ENCODE assay signal across 8 mouse cellular contexts in the genomic region with DNA sequence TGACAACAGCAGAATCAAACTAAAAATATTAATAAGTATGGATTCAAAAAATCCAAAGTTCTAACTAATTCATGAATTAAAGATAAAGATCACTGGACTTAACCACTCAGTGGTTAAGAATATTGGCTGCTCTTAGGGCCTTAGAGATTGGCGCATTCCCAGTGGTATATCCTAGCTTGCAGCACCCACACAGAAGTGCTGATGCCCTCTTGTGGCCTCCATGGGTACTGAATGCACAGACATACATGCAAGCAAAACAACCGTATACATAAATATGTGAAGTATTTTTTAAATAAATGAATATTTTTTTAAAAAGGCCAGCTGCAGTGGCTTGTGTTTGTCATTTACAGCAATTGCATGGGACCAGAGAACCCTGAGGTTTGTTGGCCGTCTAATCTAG. TPM values are rescaled to one million over a fixed set of nuclear protein-coding genes. Genes with fewer than 3 reads are reported as not detected.
DNase-seq lines count a peak whose midpoint lies in the region; ATAC-seq and TF ChIP-seq lines count a peak whose summit lies in the region.

No protein-coding gene starts in this region.

- H3K9ac ChIP-seq in ES-E14 (ENCODE audit: insufficient read depth, low read depth, low read length, poor library complexity, severe bottlenecking) = no peak overlapping the region
- no peak overlapping the region for H3K9ac ChIP-seq in lung, postnatal 0 days (replicated peaks; ENCODE audit: low read depth)

- H3K4me2 ChIP-seq in lung, postnatal 0 days (replicated peaks; ENCODE audit: low read depth, low read length) = no peak overlapping the region

- WGBS in lung, postnatal 0 days = 47% methylated on average over 3 of the region's 3 CpGs
- 52% methylated on average over 3 of the region's 3 CpGs for WGBS in small intestine, adult 2 months

- DNase-seq in B cell, adult 2 months = peak; percentile 79 to 84
- peak; percentile 57 for DNase-seq in ES-E14 (ENCODE audit: low read depth, low spot score)
- DNase-seq in cerebellum, adult 11-12 months = peak; percentile 63
- peak; percentile 47 to 64 for DNase-seq in frontal cortex, postnatal 25 days (ENCODE audit: low spot score in 2 of 2)
- peak; percentile 78 to 90 for DNase-seq in kidney, postnatal 25 days
- DNase-seq in lung, postnatal 0 days (ENCODE audit: low spot score) = peak; percentile 89

- no peak for TF ChIP-seq POLR2A in small intestine, adult 2 months (IDR thresholded peaks at IDR 0.05; ENCODE audit: low read depth, low read length)

- peaks cover 2 to 3% of the 10 kb centered on the region in 2 experiments; a peak in 1 of 4 replicates for H3K4me1 ChIP-seq in ES-E14 (ENCODE audit: control insufficient read depth in 2 of 2, insufficient read depth in 2 of 2, low read length in 2 of 2, poor library complexity in 1 of 2)
- H3K4me1 ChIP-seq in lung, postnatal 0 days (ENCODE audit: insufficient read depth, low read depth, low read length) = no peaks in the 10 kb centered on the region
- H3K4me1 ChIP-seq in small intestine, adult 2 months (ENCODE audit: control insufficient read depth, insufficient read depth, insufficient read length, low read length) = no peaks in the 10 kb centered on the region

- ATAC-seq in lung, postnatal 0 days = peak; percentile 47; the same call in 1 of the 2 replicates
- no peak for ATAC-seq in megakaryocyte, adult 5-6 weeks (ENCODE audit: poor library complexity, severe bottlenecking)

- H3K27ac ChIP-seq in ES-E14 (ENCODE audit: insufficient read depth, low read depth, low read length, poor library complexity, severe bottlenecking) = no peak overlapping the region
- H3K27ac ChIP-seq in lung, postnatal 0 days (ENCODE audit: low read length) = no peak overlapping the region
- H3K27ac ChIP-seq in small intestine, adult 2 months (ENCODE audit: insufficient read depth, low read depth, low read length) = no peak overlapping the region

- no peak for TF ChIP-seq EP300 in lung, postnatal 0 days (IDR thresholded peaks at IDR 0.05)

- no peaks in the 10 kb centered on the region for H3K9me3 ChIP-seq in ES-E14 (ENCODE audit: control insufficient read depth, insufficient read depth, low read depth, low read length)
- no peaks in the 10 kb centered on the region for H3K9me3 ChIP-seq in lung, postnatal 0 days (ENCODE audit: low read length)

- peak; percentile 90 for TF ChIP-seq CTCF in lung, postnatal 0 days (IDR thresholded peaks at IDR 0.05)
- peak; percentile 73; the same call in 1 of the 2 replicates for TF ChIP-seq CTCF in small intestine, adult 2 months (IDR thresholded peaks at IDR 0.05; ENCODE audit: extremely low read depth, insufficient read length, insufficient replicate concordance, low read depth, low read length)

- H3K27me3 ChIP-seq in lung, postnatal 0 days (replicated peaks; ENCODE audit: insufficient read depth, low read length) = no peaks in the 10 kb centered on the region
- H3K27me3 ChIP-seq in small intestine, adult 2 months (ENCODE audit: control insufficient read depth, insufficient read depth, low read length) = no peaks in the 10 kb centered on the region

- H3K4me3 ChIP-seq in ES-E14 (ENCODE audit: insufficient read depth in 1 of 2, low read depth in 1 of 2, low read length in 2 of 2, poor library complexity in 1 of 2, severe bottlenecking in 1 of 2) = no peak overlapping the region
- no peak overlapping the region for H3K4me3 ChIP-seq in lung, postnatal 0 days (ENCODE audit: low read depth, low read length)
- H3K4me3 ChIP-seq in small intestine, adult 2 months (ENCODE audit: low read depth, low read length) = no peak overlapping the region

- in situ Hi-C loops in ES-E14 (cut with MboI; ENCODE audit: low sequenced_read_pairs in 2 of 2, unreplicated experiment in 2 of 2) = no loop called here

- H3K36me3 ChIP-seq in ES-E14 (ENCODE audit: control insufficient read depth, insufficient read depth, low read length, poor library complexity, severe bottlenecking) = peaks cover 3% of the 10 kb centered on the region; the same call in 1 of the 2 replicates
- peaks cover 6% of the 10 kb centered on the region; the same call in 1 of the 2 replicates for H3K36me3 ChIP-seq in lung, postnatal 0 days (ENCODE audit: insufficient read depth, low read length)
- peaks cover 4% of the 10 kb centered on the region for H3K36me3 ChIP-seq in small intestine, adult 2 months (ENCODE audit: control insufficient read depth, insufficient read depth, low read length)

TF ChIP-seq in ES-E14, 5 proteins besides CTCF, POLR2A, EP300 and RAD21:
- TF ChIP-seq ZNF384 (IDR thresholded peaks at IDR 0.05; ENCODE audit: low read depth, low read length) = no peak
- no peak for TF ChIP-seq MAFK (IDR thresholded peaks at IDR 0.05; ENCODE audit: insufficient read depth, low read depth, low read length)
- no peak for TF ChIP-seq HCFC1 (IDR thresholded peaks at IDR 0.05; ENCODE audit: borderline replicate concordance, insufficient read depth, low read length)
- no peak for TF ChIP-seq ZC3H11A (IDR thresholded peaks at IDR 0.05; ENCODE audit: borderline replicate concordance, low read depth, low read length)
- no peak for TF ChIP-seq CHD2 (IDR thresholded peaks at IDR 0.05; ENCODE audit: low read depth, low read length)

RNA-seq across cellular contexts. Expression of gene Slc24a1, which starts 48.0 kb away (rescaled TPM):
- total RNA-seq in ES-E14 (2012; rRNA removed) = 0.45 and 0.79 TPM in 2 replicates
- 0.04 TPM in 2 replicates for polyA plus RNA-seq in lung, postnatal 0 days (2015; fragmentation: Nextera tagmentation; extraction: Ambion mirVana)
- polyA plus RNA-seq in small intestine, adult 2 months (2012; rRNA removed) = not detected in 2 replicates
- not detected in 2 replicates for total RNA-seq in megakaryocyte, adult 5-6 weeks (2015)
- not detected in 2 replicates for total RNA-seq in megakaryocyte, adult 5-6 weeks (2017)

RNA-seq across cellular contexts. Expression of gene Ints14, which starts 57.3 kb away (rescaled TPM):
- 35.9 and 37.5 TPM in 2 replicates for total RNA-seq in ES-E14 (2012; rRNA removed)
- polyA plus RNA-seq in lung, postnatal 0 days (2015; fragmentation: Nextera tagmentation; extraction: Ambion mirVana) = 25.5 and 25.6 TPM in 2 replicates
- polyA plus RNA-seq in small intestine, adult 2 months (2012; rRNA removed) = 3.6 and 7.2 TPM in 2 replicates
- 21.5 and 25.4 TPM in 2 replicates for total RNA-seq in megakaryocyte, adult 5-6 weeks (2015)
- total RNA-seq in megakaryocyte, adult 5-6 weeks (2017) = 20.7 and 24.0 TPM in 2 replicates
